Mouse (Mus musculus) layer of hippocampus, adult 18-20 months (tissue): ENCODE measurements at regions not wholly inside any gene's neighbourhood (a gene's known extent, or its start where the extent isn't known, plus 50 kb on each side); places are given as distances from the start of the nearest gene placed in this dataset.

Source experiments
- DNase-seq, 2 experiments: peaks; one replicate each; pipeline ENCODE4 v3.0.0; 2022; ENCODE audit warnings: low spot score in 2 of 2

- no peak for DNase-seq
These were observed 51.0 kb upstream of the Tmem252 start for GRCm38 (mm10) chr19:24622776-24623175.

GRCm38 (mm10) chr19:24622309-24622708 lies 51.5 kb upstream of the Tmem252 start:
- DNase-seq = no peak

DNA sequence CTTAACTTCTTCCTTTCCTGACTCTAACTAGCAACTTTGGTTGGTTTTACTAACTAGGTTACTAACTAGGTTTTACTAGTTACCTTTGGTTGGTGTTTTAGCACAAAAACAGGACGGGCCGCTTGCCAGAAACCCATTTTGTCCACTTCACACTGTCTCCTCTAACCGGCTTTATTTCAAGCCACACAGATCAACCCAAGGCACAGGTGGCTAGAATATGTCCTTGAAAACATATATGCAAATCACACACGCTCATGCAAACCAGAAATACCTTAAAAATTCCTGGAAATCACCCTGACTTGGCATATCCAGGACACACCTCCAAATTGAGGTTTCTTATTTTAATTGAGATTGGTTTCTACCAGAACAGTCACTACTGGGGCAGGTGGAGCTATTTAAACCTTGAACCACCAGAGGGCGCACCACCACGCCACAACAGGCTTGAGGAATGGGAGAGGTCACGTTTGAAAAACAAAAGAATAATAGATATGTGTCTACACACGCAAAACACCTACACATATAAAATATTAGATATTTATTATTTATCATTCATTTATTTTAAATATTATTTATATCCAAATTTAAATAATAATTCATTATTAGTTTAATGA lies 52.1 kb upstream of the Tmem252 start:
- peak; percentile 34 to 76 for DNase-seq

DNA sequence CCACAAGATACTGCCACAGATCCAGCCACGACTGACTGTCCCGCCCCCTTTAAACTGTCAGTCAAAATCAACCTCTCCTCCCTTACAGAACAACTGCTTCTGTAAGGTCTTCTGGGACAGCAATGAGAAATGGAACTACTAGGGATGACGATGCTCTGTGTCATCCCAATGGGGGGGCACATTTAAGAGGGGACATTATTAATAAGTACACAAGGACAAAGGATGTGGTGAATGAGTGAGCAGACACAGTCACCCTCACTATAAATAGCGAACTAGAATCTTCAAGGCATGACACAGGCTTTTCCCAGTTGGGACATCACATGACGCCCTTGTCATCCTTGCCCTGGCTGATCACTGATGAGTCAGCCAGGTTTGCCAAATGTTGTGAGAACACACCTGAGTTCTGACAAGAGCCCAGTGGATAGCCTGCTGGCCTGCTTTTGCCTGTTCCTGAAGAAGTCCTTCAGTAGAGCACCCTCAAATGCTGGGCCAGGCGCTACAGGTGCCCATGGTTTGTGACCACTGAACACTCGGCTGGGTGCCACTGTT lies 58.0 kb upstream of the Tmem252 start:
- no peak for DNase-seq

DNA sequence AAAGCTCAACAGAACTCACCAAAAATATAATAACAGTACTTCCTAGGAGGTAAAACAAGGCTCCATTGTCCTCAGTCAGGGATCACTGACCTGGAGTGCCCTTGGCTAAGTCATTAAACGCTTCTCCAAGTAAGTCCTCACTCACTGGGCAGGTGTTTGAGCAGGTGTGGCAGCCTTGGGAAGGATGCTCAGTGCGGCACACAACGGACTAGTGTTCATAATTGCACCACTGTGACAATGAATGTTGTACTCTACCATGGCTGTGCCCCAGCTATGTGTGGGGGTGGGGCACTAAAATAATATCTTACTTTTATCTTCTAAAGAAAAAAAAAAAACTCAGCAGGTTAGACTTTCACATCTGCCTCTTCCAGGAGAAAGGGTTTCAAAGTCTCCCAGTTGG lies 52.2 kb upstream of the Pip5k1b start:
- DNase-seq = no peak

DNA sequence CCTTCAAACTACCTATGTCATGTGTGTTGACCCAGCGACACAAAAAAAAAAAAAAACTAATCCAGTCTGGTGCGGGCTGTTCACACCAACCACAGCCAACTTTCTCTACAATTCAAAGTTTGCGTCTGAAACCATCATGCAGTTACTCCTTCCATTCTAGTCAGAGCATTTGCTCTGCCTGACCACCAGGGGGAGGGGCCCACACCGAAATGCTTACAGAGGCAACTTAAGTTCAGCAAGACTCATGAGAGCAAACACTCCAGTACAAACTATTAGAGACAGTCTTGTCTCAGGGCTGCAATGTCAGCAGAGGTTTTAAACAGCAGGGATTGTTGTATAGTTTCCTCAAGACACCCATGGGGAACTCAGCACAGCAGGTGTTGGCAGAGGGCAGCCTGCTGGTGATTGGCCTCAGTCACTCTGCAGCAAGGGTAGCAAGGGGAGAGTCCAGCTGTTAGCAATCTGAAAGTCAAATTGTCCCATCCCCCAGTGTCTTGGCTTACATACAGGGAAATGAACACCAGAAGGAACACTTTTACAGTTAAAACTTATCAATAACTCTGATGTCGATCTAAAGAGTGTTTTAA lies 50.8 kb upstream of the Pip5k1b start:
- DNase-seq = no peak
